Mouse (Mus musculus) midbrain, embryonic 15.5 days (tissue): ENCODE data around the gene Ppif. TPM values are rescaled to one million over a fixed set of nuclear protein-coding genes. Genes with fewer than 3 reads are reported as not detected.

Source experiments
- ATAC-seq: fragments of 200-750 bp; cut with Nextera tagmentation; replicated peaks from 2 replicates; pipeline ENCODE4 v1.8.0; 2017; ENCODE audit warnings: moderate TSS enrichment
- H3K27ac ChIP-seq: fragments of 300-500 bp; sonication (generic); 2 replicates; pipeline ENCODE4 v1.5.1; 2015; ENCODE audit warnings: mild to moderate bottlenecking, inconsistent platforms
- H3K27me3 ChIP-seq: fragments of 300-500 bp; sonication (generic); replicated peaks from 2 replicates; pipeline ENCODE4 v1.6.1; 2015; ENCODE audit warnings: inconsistent platforms
- H3K36me3 ChIP-seq: fragments of 300-500 bp; sonication (generic); replicated peaks from 2 replicates; pipeline ENCODE4 v1.6.1; 2015; ENCODE audit warnings: inconsistent platforms
- H3K4me1 ChIP-seq: fragments of 300-500 bp; sonication (generic); 2 replicates; pipeline ENCODE4 v1.6.1; 2015; ENCODE audit warnings: inconsistent platforms
- H3K4me2 ChIP-seq: fragments of 300-500 bp; sonication (generic); 2 replicates; pipeline ENCODE4 v1.6.1; 2015; ENCODE audit warnings: inconsistent platforms, mild to moderate bottlenecking, moderate library complexity
- H3K4me3 ChIP-seq: fragments of 300-500 bp; sonication (generic); 2 replicates; pipeline ENCODE4 v1.5.1; 2015; ENCODE audit warnings: mild to moderate bottlenecking, inconsistent platforms
- H3K9ac ChIP-seq: fragments of 300-500 bp; sonication (generic); 2 replicates; pipeline ENCODE4 v1.6.1; 2015; ENCODE audit warnings: mild to moderate bottlenecking, inconsistent platforms
- H3K9me3 ChIP-seq: fragments of 300-500 bp; sonication (generic); 2 replicates; pipeline ENCODE4 v1.6.1; 2016; ENCODE audit warnings: inconsistent platforms
- WGBS: fragments of 180-500 bp; shearing (Covaris S2); methylation state at CpG from one replicate; pipeline ENCODE4 v1.1.7; 2015; ENCODE audit warnings: mixed read lengths; 5-methylcytosine and 5-hydroxymethylcytosine counted together
- polyA plus RNA-seq: library from polyadenylated mRNA; unstranded; fragments of >200 nt; fragmentation: Nextera tagmentation; extraction: Ambion mirVana; gene quantifications from 2 replicates; pipeline ENCODE4 v1.2.1, GENCODE M21; 2015

The Ppif gene
- polyA plus RNA-seq, 1 experiment from 2014 or later, result 30.6 TPM

GRCm38 (mm10) chr14:25666668-25667376, 27.1 kb upstream of the Ppif start:
- Histone ChIP-seq H3K9me3 (no peaks in the 10 kb centered on the region), H3K9ac (no peak overlapping the region), H3K27ac (no peak overlapping the region), H3K36me3 (peaks cover 13% of the 10 kb centered on the region), H3K4me3 (no peak overlapping the region), H3K4me1 (no peaks in the 10 kb centered on the region), H3K4me2 (no peak overlapping the region), H3K27me3 (no peaks in the 10 kb centered on the region)
- WGBS, result 82% methylated on average over 2 of the region's 2 CpGs
- ATAC-seq, result no peak

GRCm38 (mm10) chr14:25667587-25667986, 26.4 kb upstream of the Ppif start:
- H3K27me3 ChIP-seq, result no peaks in the 10 kb centered on the region
- peak overlapping the region; percentile 36; the same call in 1 of the 2 replicates for H3K27ac ChIP-seq
- H3K9ac ChIP-seq, result no peak overlapping the region
- ATAC-seq, result no peak
- no peaks in the 10 kb centered on the region for H3K9me3 ChIP-seq
- H3K4me2 ChIP-seq, result no peak overlapping the region
- no peak overlapping the region for H3K4me3 ChIP-seq
- H3K36me3 ChIP-seq, result peaks cover 8% of the 10 kb centered on the region; the same call in 1 of the 2 replicates
- WGBS, result 83% methylated on average over 3 of the region's 3 CpGs
- H3K4me1 ChIP-seq, result no peaks in the 10 kb centered on the region

- Histone ChIP-seq H3K4me3 (no peak overlapping the region), H3K27me3 (no peaks in the 10 kb centered on the region), H3K36me3 (no peaks in the 10 kb centered on the region), H3K9ac (no peak overlapping the region), H3K9me3 (no peaks in the 10 kb centered on the region), H3K4me2 (no peak overlapping the region), H3K27ac (no peak overlapping the region), H3K4me1 (no peaks in the 10 kb centered on the region)
- no peak for ATAC-seq
- WGBS, result 78% methylated on average over 7 of the region's 7 CpGs
Observed at GRCm38 (mm10) chr14:25679625-25680024, 14.3 kb upstream of the Ppif start.

- Histone ChIP-seq H3K9ac (no peak overlapping the region), H3K4me1 (no peaks in the 10 kb centered on the region), H3K4me2 (no peak overlapping the region), H3K9me3 (no peaks in the 10 kb centered on the region), H3K27ac (no peak overlapping the region), H3K4me3 (no peak overlapping the region), H3K36me3 (no peaks in the 10 kb centered on the region), H3K27me3 (no peaks in the 10 kb centered on the region)
- no peak for ATAC-seq
- WGBS, result 74% methylated on average over 6 of the region's 6 CpGs
Observed at GRCm38 (mm10) chr14:25682020-25682419, 11.9 kb upstream of the Ppif start.

- no peak for ATAC-seq
- Histone ChIP-seq H3K4me2 (no peak overlapping the region), H3K4me3 (no peak overlapping the region), H3K27me3 (no peaks in the 10 kb centered on the region), H3K36me3 (no peaks in the 10 kb centered on the region), H3K4me1 (no peaks in the 10 kb centered on the region), H3K27ac (no peak overlapping the region), H3K9ac (no peak overlapping the region), H3K9me3 (no peaks in the 10 kb centered on the region)
- 84% methylated on average over 7 of the region's 7 CpGs for WGBS
Observed at GRCm38 (mm10) chr14:25686216-25686945, 7.6 kb upstream of the Ppif start.

GRCm38 (mm10) chr14:25686983-25687901, 6.7 kb upstream of the Ppif start:
- no peak for ATAC-seq
- Histone ChIP-seq H3K4me3 (no peak overlapping the region), H3K27me3 (no peaks in the 10 kb centered on the region), H3K36me3 (no peaks in the 10 kb centered on the region), H3K9me3 (no peaks in the 10 kb centered on the region), H3K27ac (no peak overlapping the region), H3K4me2 (no peak overlapping the region), H3K9ac (no peak overlapping the region), H3K4me1 (no peaks in the 10 kb centered on the region)
- 81% methylated on average over 10 of the region's 10 CpGs for WGBS

GRCm38 (mm10) chr14:25693271-25693887, 575 bp upstream of the Ppif start:
- Histone ChIP-seq H3K9ac (peak overlapping the region; percentile 75; the same call in 1 of the 2 replicates), H3K27me3 (no peaks in the 10 kb centered on the region), H3K4me3 (peak overlapping the region; percentile 78), H3K4me2 (peak overlapping the region; percentile 83), H3K4me1 (peaks cover 26% of the 10 kb centered on the region), H3K27ac (peak overlapping the region; percentile 71), H3K36me3 (peaks cover 8% of the 10 kb centered on the region; the same call in 1 of the 2 replicates), H3K9me3 (no peaks in the 10 kb centered on the region)
- 63% methylated on average over 6 of the region's 6 CpGs for WGBS
- peak; percentile 46 for ATAC-seq

GRCm38 (mm10) chr14:25694569-25694897, 579 bp downstream of the Ppif start:
- H3K27ac ChIP-seq, result no peak overlapping the region; the same call in 1 of the 2 replicates
- peaks cover 18% of the 10 kb centered on the region; the same call in 1 of the 2 replicates for H3K36me3 ChIP-seq
- H3K4me3 ChIP-seq, result peak overlapping the region; percentile 78
- ATAC-seq, result peak; percentile 44
- no peaks in the 10 kb centered on the region for H3K27me3 ChIP-seq
- peak overlapping the region; percentile 75 for H3K9ac ChIP-seq
- no peaks in the 10 kb centered on the region for H3K9me3 ChIP-seq
- peak overlapping the region; percentile 83 for H3K4me2 ChIP-seq
- H3K4me1 ChIP-seq, result peaks cover 26% of the 10 kb centered on the region
- 2% methylated on average over 10 of the region's 10 CpGs for WGBS

GRCm38 (mm10) chr14:25695059-25695458, 1.1 kb downstream of the Ppif start:
- Histone ChIP-seq H3K27ac (no peak overlapping the region), H3K9me3 (no peaks in the 10 kb centered on the region), H3K4me1 (peaks cover 26% of the 10 kb centered on the region), H3K9ac (peak overlapping the region; percentile 17; the same call in 1 of the 2 replicates), H3K4me3 (peak overlapping the region; percentile 78), H3K27me3 (no peaks in the 10 kb centered on the region), H3K4me2 (peak overlapping the region; percentile 83), H3K36me3 (peaks cover 23% of the 10 kb centered on the region; the same call in 1 of the 2 replicates)
- ATAC-seq, result no peak
- 74% methylated on average over 6 of the region's 6 CpGs for WGBS

- Histone ChIP-seq H3K27ac (no peak overlapping the region), H3K36me3 (peaks cover 24% of the 10 kb centered on the region; the same call in 1 of the 2 replicates), H3K9ac (no peak overlapping the region), H3K9me3 (no peaks in the 10 kb centered on the region), H3K4me1 (peaks cover 26% of the 10 kb centered on the region), H3K4me2 (no peak overlapping the region), H3K27me3 (no peaks in the 10 kb centered on the region), H3K4me3 (no peak overlapping the region)
- ATAC-seq, result no peak
- WGBS, result 82% methylated on average over 2 of the region's 2 CpGs
Observed at GRCm38 (mm10) chr14:25696356-25696755, 2.4 kb downstream of the Ppif start.

- Histone ChIP-seq H3K27ac (no peak overlapping the region), H3K9ac (no peak overlapping the region), H3K27me3 (no peaks in the 10 kb centered on the region), H3K36me3 (peaks cover 24% of the 10 kb centered on the region; the same call in 1 of the 2 replicates), H3K9me3 (no peaks in the 10 kb centered on the region), H3K4me2 (no peak overlapping the region), H3K4me1 (no peaks in the 10 kb centered on the region), H3K4me3 (no peak overlapping the region)
- ATAC-seq, result no peak; the same call in 1 of the 2 replicates
Observed at GRCm38 (mm10) chr14:25701986-25702385, 8.0 kb downstream of the Ppif start.
